Mouse (Mus musculus) monocyte, adult 59 days (primary cell): ENCODE results near the gene H2al1j. TPM values are rescaled to one million over a fixed set of nuclear protein-coding genes. Genes with fewer than 3 reads are reported as not detected.

Experiments used
- total RNA-seq, 2 experiments: library from RNA; stranded (reverse); gene quantifications; one replicate each; pipeline ENCODE4 v1.2.4; 2023

H2al1j gene
- total RNA-seq = not detected

DNA sequence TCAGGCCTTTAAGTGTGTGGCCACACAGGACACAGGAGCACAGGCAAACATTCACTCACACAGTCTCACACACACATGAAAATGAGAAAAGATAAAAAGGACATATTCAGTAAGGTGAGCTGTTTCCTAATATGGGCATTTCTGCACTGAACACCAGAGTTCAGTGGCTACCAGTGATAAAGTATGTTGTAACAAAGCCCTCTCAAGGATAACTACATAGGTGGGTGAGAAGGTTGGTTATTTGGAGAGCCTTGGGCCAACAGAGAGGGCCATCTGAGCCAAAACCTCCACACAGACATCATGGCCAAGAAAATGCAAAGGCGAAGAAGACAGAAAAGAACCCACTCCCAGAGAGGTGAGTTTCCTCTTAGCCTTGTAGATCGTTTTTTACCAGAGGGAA lies at the start of gene H2al1j:
H2al1j (plus strand) TSS at position 301 of the 400 bp plus-strand sequence.

DNA sequence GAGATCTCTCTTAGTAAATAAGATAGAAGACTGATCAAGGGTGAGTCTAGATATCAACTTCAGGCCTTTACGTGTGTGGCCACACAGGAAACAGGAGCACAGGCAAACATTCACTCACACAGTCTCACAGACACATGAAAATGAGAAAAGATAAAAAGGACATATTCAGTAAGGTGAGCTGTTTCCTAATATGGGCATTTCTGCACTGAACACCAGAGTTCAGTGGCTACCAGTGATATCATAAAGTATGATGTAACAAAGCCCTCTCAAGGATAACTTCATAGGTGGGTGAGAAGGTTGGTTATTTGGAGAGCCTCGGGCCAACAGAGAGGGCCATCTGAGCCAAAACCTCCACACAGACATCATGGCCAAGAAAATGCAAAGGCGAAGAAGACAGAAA lies 28.7 kb upstream of the H2al1j start, which contains the start of gene H2al1a:
H2al1a (plus strand) TSS at position 301 of the 400 bp plus-strand sequence.

DNA sequence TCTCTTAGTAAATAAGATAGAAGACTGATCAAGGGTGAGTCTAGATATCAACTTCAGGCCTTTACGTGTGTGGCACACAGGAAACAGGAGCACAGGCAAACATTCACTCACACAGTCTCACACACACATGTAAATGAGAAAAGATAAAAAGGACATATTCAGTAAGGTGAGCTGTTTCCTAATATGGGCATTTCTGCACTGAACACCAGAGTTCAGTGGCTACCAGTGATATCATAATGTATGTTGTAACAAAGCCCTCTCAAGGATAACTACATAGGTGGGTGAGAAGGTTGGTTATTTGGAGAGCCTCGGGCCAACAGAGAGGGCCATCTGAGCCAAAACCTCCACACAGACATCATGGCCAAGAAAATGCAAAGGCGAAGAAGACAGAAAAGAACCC lies 25.5 kb upstream of the H2al1j start, which contains the start of gene H2al1b:
H2al1b (plus strand) TSS at position 301 of the 400 bp plus-strand sequence.

DNA sequence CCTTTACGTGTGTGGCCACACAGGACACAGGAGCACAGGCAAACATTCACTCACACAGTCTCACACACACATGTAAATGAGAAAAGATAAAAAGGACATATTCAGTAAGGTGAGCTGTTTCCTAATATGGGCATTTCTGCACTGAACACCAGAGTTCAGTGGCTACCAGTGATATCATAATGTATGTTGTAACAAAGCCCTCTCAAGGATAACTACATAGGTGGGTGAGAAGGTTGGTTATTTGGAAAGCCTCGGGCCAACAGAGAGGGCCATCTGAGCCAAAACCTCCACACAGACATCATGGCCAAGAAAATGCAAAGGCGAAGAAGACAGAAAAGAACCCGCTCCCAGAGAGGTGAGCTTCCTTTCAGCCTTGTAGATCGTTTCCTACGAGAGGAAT lies 22.3 kb upstream of the H2al1j start, which contains the start of gene H2al1c:
H2al1c (plus strand) TSS at position 301 of the 400 bp plus-strand sequence.

DNA sequence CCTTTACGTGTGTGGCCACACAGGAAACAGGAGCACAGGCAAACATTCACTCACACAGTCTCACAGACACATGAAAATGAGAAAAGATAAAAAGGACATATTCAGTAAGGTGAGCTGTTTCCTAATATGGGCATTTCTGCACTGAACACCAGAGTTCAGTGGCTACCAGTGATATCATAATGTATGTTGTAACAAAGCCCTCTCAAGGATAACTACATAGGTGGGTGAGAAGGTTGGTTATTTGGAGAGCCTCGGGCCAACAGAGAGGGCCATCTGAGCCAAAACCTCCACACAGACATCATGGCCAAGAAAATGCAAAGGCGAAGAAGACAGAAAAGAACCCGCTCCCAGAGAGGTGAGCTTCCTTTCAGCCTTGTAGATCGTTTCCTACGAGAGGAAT lies 19.1 kb upstream of the H2al1j start, which contains the start of gene H2al1d:
H2al1d (plus strand) TSS at position 301 of the 400 bp plus-strand sequence.

DNA sequence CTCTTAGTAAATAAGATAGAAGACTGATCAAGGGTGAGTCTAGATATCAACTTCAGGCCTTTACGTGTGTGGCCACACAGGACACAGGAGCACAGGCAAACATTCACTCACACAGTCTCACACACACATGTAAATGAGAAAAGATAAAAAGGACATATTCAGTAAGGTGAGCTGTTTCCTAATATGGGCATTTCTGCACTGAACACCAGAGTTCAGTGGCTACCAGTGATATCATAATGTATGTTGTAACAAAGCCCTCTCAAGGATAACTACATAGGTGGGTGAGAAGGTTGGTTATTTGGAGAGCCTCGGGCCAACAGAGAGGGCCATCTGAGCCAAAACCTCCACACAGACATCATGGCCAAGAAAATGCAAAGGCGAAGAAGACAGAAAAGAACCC lies 16.0 kb upstream of the H2al1j start, which contains the start of gene H2al1e:
H2al1e (plus strand) TSS at position 301 of the 400 bp plus-strand sequence.

GRCm38 (mm10) chrX:11314858-11315257 lies 12.8 kb upstream of the H2al1j start, which contains the start of gene H2al1f:
Gene H2al1f, plus strand, starts transcription at chrX:11315158.

DNA sequence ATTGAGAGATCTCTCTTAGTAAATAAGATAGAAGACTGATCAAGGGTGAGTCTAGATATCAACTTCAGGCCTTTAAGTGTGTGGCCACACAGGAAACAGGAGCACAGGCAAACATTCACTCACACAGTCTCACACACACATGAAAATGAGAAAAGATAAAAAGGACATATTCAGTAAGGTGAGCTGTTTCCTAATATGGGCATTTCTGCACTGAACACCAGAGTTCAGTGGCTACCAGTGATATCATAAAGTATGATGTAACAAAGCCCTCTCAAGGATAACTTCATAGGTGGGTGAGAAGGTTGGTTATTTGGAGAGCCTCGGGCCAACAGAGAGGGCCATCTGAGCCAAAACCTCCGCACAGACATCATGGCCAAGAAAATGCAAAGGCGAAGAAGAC lies 9.7 kb upstream of the H2al1j start, which contains the start of gene H2al1g:
H2al1g (plus strand) TSS at position 301 of the 400 bp plus-strand sequence.

DNA sequence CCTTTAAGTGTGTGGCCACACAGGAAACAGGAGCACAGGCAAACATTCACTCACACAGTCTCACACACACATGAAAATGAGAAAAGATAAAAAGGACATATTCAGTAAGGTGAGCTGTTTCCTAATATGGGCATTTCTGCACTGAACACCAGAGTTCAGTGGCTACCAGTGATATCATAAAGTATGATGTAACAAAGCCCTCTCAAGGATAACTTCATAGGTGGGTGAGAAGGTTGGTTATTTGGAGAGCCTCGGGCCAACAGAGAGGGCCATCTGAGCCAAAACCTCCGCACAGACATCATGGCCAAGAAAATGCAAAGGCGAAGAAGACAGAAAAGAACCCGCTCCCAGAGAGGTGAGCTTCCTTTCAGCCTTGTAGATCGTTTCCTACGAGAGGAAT lies 6.4 kb upstream of the H2al1j start, which contains the start of gene H2al1h:
H2al1h (plus strand) TSS at position 301 of the 400 bp plus-strand sequence.

GRCm38 (mm10) chrX:11324359-11324758 lies 3.3 kb upstream of the H2al1j start, which contains the start of gene H2al1i:
Gene H2al1i, plus strand, starts transcription at chrX:11324659.

Other genes with a start within 250 kb of the H2al1j start
- not detected for gene H2al1a, start 28.6 kb upstream of the H2al1j start, total RNA-seq
- gene H2al1b, start 25.4 kb upstream of the H2al1j start, total RNA-seq = not detected
- gene H2al1c, start 22.2 kb upstream of the H2al1j start, total RNA-seq = not detected
- not detected for gene H2al1d, start 19.0 kb upstream of the H2al1j start, total RNA-seq
- gene H2al1e, start 15.9 kb upstream of the H2al1j start, total RNA-seq = not detected
- not detected for gene H2al1f, start 12.7 kb upstream of the H2al1j start, total RNA-seq
- not detected for gene H2al1g, start 9.6 kb upstream of the H2al1j start, total RNA-seq
- gene H2al1h, start 6.3 kb upstream of the H2al1j start, total RNA-seq = not detected
- not detected for gene H2al1i, start 3.2 kb upstream of the H2al1j start, total RNA-seq